Mouse (Mus musculus) urinary bladder, postnatal 25 days (tissue): ENCODE results near the gene Parp3.
"Not testable (repeated sequence)": the region's sequence is repeated elsewhere in the genome, so short reads cannot be mapped to it uniquely, and the experiment has no call there.

ENCODE experiments used
- DNase-seq: peaks from one replicate; pipeline ENCODE4 v3.0.0; 2022; ENCODE audit warnings: low spot score

Gene Parp3

DNA sequence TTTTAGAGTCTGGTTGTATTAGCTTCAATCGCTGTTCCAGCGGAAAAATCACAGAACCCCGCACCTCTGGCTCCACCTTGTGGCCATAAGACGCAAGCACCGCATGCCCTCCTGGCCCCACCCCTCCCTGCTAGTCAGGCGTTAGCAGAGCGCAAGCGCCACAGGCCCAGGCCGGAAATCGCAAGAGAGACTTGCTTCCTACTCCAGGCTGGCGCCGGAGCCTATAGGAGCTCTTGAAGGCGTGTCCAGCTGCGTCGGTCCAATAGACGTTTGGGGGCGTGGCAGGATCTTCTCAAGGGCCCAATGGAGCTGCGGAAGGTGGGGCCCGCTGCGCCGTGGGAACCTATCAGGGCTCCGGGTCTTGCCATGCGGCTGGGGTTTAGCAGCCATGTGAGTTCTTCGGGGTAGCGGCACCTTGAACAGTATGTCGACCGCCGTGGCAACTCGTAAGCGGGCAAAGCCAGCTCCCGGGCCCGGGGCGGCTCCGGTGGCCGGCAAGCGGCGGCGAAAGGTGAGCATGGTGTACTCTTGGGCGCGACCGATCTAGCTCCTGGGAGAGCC is at the start of gene Parp3:
Gene Parp3, minus strand, starts transcription at position 26 of the 561 bp plus-strand sequence.
- peak; percentile 91 for DNase-seq

DNA sequence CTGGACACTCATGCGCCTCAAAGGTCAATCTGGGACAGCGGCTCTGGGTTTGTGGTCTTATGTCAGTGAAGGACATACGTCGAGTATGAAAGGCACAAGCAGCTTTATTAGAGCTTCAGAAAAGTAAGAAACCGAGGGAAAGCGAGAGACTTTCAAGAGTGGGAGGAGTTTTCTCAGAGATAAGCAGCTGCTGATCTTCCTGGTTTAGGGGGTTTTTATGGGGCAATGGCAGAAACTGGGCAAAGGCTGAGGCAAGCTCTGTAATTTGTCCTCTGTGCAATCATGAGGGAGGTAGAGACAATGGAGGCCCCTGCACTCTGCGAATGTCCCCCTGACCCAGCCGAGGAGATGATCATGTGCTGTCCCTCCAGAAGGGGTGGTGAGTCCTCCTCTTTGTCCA is 43.2 kb upstream of the Parp3 start:
- no peak for DNase-seq

DNA sequence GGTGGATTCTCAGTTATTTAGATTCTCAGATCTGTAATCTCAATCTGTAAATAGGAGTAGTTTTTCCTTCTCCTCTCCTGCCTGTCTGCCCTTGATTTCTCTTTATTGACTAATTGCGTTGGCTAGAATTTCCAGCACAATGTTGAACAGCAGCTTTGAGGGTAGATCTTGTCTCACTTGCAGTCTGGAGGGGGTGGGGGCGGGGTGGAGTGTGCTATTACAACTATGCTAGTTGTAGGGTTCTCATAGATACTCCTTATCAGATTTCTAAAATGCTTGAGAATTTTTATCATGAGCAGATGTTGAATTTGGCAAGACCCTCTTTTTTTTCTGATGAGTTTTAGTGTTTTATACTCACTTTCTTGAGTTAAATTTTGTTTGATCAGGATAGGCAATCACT is 42.7 kb upstream of the Parp3 start:
- DNase-seq, result no peak

DNA sequence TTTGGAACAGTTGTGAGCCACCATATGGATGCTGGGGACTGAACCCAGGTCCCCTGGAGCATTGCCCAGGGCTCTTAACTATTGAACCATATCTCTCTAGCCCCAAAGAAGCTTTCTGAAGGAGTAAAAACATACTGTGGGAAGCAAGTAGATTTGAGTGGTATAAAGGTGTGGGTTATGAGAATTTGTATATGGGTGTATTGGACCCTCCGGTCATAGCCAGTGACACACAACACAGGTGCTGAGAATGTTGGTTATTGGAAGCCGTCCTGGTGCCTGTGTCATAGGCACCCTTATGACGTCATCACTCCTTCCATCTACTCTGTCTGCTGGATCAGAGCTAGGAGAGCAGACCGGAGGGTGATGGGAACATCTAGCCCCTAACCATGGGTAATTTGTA is 37.5 kb upstream of the Parp3 start, which contains the start of gene Iqcf5:
Gene Iqcf5, plus strand, starts transcription at position 301 of the 400 bp plus-strand sequence.
- no peak for DNase-seq

DNA sequence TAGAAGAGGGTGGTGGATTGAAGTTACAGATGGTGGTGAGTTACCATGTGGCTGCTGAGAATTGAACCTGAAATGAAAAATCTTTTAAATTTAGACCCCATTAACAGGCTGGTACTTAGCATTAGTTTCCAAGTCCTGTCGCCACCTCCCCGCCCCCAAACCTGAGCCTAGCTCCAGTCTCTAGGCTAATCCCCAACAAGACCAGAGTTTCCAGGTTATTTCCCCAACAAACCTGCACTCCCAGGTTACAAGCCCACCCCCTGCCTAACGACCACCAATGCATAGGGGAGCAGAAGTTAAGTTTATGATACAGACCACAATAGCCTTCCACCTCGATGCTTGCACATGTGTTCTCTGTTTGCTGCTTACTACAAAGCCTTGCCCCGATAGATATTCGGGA is 36.8 kb upstream of the Parp3 start:
- DNase-seq, result no peak

DNA sequence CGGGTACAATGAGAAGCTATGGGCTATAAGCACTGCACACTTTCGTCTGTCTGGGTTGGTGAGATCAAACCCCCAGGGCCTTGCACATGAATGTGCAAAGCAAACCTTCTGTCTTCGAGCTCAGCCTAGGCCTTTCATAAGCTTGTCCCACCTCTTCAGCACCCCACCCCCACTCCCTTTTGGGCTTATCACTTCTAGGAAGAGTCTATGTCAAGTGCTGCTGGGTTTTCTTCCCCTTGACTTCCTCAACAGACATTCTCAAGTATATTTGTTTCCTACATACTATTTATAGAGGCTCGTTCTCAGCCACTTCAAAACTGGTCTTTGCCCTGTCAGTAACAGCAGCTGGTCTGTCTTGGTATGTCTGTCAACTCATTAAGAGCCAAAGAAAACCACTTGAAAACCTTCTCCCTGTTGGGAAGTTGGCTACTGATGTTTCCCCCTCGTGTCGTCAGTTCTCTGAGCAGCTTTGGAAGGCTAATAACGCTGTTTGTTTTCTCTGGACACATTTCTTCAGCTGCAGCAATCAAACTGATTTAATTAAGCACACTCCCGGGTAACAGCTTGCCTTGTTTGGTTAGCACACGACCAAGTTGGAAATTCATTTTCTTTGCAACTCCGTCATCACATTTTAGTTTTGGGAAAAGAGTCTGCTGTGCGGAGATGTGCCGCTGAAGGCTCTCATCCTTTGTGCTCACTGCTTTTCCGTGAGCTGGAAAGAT is 36.1 kb upstream of the Parp3 start:
- DNase-seq, result no peak

DNA sequence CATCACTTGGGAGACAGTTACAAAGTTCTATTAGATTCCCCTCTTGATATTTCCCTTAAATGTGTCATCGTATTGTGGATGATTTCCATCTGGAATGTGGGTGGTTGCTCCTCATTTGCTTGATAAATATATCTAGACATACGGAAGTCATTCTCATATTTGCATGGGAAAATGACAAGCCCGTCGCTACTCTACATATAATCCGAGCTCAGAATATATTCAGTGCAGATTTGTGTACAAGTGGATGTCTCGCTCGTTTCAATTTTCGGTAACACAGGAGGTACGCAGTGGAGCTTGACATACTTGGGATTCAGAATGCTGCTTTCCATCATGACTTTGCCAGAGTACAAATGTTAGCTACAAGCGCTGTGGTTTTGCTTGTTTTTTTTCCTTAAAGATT is 32.6 kb upstream of the Parp3 start:
- no peak for DNase-seq

DNA sequence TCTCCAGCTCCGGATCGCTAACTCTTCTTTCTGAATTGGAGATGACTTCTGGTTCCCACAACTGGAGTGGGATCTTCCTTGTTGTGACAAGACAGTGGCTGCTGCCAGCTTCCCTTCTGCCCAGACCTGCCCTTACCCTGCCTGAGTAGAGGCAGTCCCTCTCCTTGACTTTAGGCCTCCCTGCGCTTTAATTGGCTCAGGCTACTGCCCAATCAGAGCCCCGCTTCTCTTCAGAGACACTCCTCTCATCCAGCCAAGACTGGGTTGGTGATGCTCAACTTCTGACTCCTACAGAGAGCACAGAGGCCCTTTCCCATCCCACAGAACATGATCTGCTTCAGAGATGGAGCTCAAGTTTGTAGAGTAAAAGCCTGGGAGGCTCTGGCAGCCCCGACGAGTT is 27.5 kb upstream of the Parp3 start:
- DNase-seq, result no peak

DNA sequence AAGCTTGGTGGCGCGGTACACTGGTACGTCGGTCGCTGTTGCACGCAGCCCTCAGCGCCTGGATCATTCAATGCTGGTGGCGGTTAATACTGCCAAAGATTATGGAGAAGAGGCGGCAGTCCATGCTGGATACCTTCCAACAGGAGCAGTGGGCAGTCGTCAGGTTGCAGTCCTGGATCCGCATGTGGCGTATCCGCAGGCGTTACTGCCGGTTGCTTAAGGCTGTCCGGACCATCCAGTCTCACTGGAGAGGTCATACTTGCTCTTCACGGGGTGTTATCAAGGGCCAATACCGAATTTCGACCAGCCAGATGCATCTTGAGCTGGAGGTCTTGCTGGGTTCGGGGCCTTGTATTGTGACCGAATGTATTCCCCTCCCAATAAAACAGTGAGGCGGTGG is 25.1 kb upstream of the Parp3 start:
- no peak for DNase-seq

DNA sequence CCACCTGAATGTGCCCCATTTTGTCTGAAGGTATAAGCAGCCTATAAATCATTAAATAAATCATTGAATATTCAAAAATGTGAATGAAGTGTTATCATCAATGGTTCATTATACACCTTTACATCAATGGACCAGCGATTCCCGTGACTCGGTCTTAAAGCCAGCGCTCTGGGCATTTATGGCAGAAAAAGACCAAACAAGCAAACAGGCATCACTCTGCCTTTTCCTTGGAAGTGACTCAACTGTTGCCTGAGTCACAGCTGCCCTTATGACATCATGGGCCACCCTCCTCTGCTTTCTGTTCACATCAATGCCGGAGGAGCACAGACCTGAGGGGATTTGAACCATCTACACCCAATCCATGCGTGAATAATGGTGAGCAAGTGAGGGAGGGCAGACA is 22.9 kb upstream of the Parp3 start, which contains the start of gene Iqcf1:
Gene Iqcf1, plus strand, starts transcription at position 301 of the 400 bp plus-strand sequence.
- no peak for DNase-seq

DNA sequence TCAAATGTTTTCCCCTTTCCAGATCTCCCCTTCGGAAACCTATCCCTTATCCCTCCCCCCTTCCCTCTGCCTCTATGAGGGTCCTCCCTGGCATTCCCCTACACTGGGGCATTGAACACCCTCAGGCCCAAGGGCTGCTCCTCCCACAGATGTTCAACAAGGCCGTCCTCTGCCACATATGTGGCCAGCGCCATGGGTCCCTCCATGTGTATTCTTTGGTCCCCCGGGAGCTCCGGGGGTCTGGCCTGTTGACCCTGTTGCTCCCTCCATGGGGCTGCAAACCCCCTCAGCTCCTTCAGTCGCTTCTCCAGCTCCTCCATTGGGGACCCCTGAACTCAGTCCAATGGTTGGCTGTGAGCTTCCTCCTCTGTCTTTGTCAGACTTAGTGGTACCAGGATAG is 10.9 kb upstream of the Parp3 start:
- DNase-seq, result not testable (repeated sequence)

DNA sequence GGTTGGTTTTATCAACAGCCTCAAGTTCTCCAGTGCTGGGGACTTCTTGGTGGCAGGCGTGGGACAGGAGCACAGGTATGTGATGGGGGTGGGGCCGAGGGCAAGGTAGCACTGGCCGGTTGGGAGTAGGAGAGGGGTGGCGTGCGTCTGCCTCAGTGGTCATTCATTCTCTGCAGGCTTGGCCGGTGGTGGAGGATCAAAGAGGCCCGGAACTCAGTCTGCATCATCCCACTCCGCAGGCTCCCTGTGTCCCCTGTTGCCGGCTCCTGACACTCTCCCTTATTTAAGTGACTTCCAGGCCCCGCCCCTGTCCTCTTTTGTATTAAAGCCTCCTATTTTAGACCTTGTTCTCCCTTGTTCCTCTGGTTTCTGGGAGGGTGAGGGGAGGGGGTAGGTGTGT is 8.3 kb upstream of the Parp3 start:
- DNase-seq, result no peak

DNA sequence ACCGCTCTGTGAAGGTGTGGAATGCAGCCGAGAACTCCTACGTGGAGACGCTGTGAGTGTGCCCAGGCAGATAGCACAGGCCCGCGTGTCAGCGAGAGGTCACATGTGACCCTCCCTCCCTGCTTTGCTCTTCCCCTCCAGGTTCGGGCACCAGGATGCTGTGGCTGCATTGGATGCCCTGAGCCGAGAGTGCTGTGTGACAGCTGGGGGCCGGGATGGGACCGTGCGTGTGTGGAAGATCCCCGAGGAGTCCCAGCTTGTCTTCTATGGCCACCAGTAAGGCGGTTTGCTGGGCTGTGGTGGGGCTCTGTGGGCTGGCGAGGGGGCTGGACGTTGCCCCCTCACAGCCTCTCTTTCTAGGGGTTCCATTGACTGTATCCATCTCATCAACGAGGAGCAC is 6.9 kb upstream of the Parp3 start:
- DNase-seq, result no peak

DNA sequence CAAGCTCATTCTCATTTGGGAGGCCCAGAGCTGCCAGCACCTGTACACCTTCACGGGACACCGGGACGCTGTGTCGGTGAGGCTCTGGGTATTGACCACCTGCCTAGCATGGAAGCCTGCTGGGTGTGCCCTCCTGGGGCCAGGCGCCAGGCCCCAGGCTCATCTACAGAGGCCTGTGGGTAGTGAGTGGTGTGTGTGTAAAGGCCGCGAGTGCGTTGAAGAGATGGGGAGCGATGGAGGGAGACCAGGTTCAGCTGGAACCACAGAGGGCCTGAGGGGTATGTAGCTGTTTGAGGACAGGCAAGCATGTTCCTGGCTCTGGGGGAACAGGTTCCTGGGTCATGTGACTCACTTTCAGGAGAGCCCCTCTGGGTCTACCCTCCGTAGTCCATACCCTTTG is 6.4 kb upstream of the Parp3 start:
- DNase-seq, result no peak

DNA sequence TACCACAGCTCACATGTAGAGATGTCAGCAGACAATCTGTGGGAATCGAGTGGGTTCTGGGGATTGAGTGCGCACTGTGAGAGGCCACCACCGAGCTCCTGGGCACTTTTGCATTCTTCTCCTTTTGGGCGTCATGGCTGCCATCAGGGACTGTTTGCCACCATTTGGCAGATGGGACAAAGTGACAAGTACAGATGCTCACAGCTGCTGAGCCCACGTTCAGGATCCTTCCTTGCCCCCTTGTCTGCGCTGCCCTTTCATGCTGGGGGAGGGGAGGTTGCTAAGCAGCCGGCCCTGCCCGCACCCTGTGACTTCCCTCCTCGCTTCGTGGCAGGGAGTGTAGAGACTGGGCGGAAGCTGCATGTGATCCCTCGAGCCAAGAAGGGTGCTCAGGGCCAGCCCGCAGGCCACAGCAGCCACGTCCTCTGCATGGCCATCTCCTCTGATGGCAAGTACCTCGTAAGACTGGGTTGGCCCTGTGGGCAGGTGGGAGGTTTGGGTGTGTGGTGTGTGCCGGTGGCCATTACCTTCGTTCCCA is 5.9 kb upstream of the Parp3 start:
- DNase-seq, result no peak

DNA sequence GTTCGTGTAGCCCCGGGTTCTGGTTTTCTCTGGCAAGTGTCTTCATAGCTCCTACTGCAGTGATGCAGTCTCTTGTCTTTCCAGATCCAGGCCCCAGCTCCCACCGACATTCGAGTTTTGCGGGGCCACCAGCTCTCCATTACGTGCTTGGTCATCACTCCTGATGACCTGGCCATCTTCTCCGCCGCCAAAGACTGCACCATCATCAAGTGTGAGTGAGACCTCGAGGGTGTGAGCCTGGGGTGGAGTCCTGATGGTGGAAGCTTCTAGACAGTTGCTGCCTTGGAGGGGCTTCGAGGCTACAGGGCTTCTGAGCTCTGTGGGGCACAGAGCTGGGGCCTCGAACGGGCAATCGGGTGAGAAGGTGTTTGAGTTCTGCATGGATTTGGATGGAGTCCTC is 4.9 kb upstream of the Parp3 start:
- DNase-seq, result no peak

DNA sequence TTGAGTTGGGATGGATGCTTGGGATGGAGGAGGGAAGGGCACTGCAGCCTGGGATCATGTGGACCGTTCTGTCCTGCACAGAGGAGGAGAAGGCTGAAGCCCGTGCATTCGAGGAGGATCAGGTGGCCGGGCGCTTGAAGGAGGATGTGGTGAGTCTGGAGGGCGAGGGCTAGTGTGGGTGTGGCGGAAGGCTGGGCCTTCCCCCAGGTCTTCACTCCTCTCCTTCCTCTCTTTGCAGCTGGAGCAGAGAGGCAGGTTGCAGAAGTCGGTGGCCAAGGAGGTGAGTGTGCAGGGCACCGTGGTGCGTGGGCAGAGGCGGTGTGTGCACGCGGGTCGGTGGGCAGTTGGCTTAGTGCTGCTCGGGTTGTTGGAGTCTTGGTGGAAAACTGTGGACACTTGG is 4.3 kb upstream of the Parp3 start:
- DNase-seq, result no peak

DNA sequence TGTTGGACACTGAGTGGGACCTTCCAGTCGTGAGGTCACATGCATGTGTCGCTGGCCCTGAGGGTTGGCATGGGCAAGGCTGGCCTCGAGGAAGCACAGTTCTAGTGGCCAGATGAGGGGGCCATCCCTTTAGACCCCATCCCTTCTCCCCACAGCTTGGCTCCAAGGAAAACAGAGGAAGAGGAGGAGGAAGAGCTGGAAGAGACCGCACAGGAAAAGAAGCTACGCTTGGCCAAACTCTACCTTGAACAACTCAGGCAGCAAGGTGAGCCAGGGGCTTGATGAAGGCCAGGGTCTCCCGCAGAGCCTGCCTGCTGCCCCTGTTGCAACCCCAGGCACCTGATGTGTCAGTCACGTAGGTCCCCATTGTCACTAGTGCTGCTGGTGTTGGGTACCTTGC is 3.8 kb upstream of the Parp3 start:
- no peak for DNase-seq

DNA sequence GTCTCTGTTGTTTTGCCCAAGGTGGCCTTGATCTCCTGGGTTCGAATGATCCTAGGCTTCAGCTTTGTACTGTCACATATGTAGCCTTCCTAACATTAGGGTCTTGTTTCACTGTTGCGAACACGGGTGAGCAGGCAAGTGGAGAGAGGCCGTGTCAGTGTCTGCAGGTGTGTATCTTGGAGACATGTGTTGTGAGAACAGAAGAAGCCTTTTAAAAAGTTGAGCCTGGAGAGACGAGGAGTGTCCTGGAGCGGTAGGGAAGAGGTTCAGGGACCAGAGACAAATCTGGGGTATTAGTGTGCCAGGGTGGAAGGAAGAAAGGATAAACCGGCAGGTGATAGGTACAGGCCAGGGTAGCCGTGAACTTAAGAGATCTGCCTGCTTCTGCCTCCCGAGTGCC is 1.4 kb upstream of the Parp3 start:
- peak; percentile 2 for DNase-seq

DNA sequence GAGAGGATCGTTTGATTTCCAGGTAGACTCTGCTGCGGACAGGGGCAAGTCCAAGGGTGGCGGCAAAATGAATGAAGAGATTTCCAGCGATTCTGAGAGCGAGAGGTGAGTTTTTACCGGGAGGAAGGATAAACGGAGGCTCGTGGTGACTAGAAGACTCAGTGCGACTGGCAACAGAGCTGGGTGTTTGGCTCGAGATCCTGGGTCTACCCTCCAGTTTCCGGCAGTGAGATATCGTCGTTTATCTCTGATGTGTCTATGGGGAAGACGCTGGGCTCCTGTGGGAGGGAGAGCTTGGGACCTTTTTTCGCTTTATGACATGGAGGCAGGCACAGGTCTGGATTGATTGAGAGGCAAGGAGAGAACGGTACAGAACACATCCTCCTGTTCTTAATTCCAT is 900 bp upstream of the Parp3 start:
- DNase-seq, result no peak

DNA sequence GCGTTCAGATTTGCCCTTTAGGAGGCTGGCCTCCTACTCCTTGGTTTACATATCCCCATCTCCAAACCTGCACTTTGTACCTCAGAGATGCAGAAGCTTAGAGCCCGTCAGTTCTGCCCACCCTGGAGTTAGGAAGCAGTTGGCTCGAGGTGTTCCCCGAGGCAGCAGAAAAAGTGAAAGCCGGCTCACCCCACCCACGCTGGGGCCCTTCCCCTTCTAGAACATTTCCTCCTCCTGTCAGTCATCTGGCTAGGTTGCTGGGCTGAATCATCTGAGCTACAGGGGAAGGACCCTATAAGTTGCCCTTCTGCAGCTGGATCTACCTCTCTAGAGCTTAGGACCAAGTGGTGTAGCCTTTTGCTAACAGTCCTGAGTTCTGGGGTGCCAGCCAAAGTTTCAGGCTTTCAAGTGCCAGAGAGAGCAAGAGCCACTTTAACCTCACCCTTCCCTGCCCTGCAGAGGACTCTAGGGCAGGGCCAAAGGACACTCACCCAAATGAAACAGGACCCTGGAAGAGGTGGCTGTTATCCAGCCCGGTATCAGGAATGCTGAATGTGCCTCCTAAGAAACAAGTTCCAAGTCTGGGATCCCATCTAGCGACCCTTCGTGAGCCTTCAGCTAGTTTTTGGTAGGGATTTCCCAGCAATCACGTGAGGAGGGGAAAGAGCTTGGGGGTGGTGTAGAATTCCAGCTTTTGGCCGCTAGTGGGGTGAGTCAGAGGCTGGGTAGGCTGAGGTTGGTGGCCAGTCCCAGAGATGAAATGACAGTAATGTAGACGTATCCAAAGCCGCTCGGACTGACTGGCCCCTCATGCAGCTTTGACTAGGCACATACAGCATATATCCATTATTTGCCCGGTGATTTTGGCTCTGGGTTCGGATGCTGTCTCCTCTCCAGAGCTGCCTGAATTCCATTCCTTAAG is 486 bp downstream of the Parp3 start:
- peak; percentile 52 for DNase-seq

DNA sequence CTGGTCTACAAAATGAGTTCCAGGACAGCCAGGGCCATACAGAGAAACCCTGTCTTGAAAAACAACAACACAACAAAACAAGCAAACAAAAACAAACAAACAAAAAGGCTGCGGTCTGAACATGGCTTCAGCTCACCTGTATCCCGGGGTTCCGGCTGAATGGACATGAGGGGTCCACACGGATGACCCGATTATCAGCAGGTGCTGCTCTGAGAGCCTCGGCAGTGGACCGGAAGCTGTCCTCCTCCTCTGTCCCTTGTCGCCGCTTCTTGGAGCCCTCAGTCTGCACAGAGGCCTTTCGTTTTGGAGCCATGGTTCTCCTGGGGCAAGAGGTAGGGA is 1.1 kb downstream of the Parp3 start, which contains the start of gene Rrp9:
Gene Rrp9, plus strand, starts transcription at position 301 of the 339 bp plus-strand sequence.
- DNase-seq, result no peak

DNA sequence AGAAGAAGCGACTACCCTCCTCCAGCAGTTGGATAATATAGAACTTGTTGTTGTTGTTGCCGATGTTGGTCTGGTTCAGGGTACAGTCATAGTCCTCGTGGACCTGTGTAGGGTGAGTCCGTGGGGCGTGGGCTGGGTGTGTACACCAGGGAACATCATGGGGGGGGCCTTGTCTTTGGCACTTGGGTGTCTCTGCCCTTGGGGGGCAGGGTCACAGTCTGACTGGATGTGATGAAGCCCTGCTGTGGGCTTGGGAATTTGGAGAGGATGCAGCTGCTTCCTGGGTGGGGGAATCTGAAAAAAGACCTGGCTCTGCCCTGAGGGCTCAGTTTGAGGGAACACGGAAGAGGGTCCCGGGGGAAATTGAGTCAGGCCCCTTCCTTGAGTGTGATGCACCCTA is 1.7 kb downstream of the Parp3 start:
- DNase-seq, result peak; percentile 20
